Mouse (Mus musculus): ENCODE measurements around the gene Tmeff2.

Tmeff2 gene

DNA sequence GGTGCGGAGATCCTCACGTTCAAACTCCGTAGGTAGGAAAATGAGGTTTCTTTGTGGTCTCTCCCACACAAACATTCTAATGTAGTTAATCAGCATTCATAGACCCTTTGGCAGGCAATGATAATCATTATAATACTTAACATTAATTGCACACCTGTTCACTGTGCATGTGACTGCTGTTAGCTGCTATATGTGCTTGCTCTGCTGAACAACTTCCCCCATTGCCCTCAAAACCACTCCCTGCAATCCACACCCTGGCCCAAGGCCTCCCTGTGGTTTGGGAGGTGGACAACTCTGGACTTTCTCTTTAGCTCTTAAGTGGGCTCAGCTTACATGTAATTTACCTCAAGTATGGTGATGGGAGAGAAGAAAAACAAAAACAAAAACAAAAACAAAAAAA, 299.5 kb downstream of the Tmeff2 start:
- DNase-seq (ENCODE audit: low spot score in 2 of 2) = no peak

DNA sequence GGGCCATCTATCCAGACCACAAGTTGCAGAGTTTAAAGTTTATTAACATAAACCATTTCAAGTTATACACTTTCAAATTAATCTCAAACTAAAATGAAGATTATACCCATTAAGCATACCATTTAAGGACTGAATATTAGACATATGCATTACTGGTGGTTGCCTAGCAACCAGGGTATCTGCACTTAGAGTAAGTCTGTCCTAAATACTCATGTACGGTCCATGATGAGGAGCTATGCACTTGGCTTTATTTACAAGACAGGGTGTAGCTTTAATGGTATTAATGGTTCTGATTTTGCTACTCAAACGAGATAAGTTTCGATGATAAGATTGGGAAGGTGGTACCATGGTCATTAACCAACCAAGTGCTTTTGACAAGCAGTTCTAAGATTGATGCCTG, 315.2 kb downstream of the Tmeff2 start:
- DNase-seq (ENCODE audit: low spot score in 2 of 2) = no peak

DNA sequence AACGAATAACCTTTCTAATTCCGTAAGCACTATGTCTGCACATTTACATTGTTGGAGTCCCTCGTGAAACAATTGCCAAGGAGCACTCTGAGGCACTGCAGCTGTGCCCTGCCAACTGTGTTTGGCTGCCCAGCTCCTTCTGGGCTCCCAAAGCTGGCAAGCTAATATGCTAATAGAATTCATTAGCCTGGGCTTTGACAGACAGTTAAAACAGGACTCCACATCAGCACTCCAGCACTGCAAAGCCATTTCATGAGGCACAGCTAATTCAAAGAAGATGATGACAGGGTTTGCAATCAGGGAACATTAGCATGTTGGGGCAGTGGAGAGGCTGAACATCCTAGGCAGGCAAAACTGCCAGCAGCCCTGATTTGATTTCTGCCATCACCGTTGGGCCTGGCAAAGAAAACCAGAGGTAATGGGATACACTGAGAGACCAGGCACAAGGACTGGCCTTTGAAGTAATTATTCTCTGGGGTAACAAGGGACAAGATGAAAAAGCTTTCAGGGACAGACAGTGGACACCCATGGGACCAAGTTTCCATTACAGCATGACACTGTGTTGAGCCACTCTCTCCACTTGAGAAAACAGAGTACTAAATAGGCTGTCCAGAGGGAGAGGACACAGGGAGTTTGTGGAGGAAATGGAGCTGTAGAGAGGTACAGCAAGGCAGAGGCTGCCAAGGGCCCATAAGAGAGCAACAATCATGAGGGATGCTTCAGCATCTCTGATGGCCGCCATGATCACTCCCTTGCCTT, 316.0 kb downstream of the Tmeff2 start:
- no peak for DNase-seq (ENCODE audit: low spot score in 2 of 2)

DNA sequence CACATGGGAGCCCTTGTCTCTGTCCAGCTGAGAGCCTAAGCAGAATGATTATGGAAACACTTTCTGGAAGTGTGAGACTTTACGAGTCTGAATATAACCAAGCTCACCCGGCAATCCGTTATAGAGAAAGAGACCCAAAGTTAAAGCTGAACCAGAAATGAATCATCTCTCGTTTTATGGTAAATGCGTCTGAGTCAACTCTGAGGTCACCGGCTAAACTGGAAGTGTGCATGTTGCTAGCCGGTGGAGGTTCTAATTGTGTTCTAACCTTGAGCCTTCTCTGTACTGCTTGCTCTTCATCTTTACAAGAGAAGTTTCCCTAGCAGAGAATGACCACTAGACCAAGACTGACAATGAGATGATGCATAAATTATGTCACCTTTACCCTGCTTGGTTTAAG, 316.8 kb downstream of the Tmeff2 start:
- DNase-seq (ENCODE audit: low spot score in 2 of 2) = no peak

DNA sequence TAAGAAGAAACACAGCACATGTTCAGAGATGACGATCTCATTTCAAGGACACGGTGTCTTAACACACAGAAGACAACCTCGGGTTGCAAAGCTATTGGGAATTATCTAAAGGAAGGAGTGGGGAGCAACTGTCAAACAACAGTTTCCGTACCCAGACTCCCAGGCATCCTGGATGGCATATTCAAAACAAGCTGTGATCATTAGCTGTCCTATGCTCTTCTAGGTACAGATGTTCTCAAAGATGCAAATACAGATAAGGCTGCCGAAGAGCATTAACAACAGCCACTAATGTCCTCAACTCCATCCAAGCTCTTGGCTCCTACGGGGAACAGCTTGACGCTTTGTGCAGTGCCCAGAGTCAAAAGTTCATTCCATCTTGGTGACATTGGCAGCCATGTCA, 324.7 kb downstream of the Tmeff2 start:
- no peak for DNase-seq (ENCODE audit: low spot score in 2 of 2)
